Mouse (Mus musculus): ENCODE data around the gene Rasef.
"Not testable (repeated sequence)": the region's sequence is repeated elsewhere in the genome, so short reads cannot be mapped to it uniquely, and the experiment has no call there.

The Rasef gene

GRCm38 (mm10) chr4:73790260-73791185 is at the start of gene Rasef:
Gene Rasef (minus strand): TSS chr4:73790994.
- no peak; the same call in 1 of the 2 replicates for ATAC-seq (ENCODE audit: insufficient number of reproducible peaks, low FRiP score, low TSS enrichment)

GRCm38 (mm10) chr4:73826587-73826986 is 35.8 kb upstream of the Rasef start:
- ATAC-seq (ENCODE audit: insufficient number of reproducible peaks, low FRiP score, low TSS enrichment): no peak

GRCm38 (mm10) chr4:73791186-73791540 is 369 bp upstream of the Rasef start:
- no peak for ATAC-seq (ENCODE audit: insufficient number of reproducible peaks, low FRiP score, low TSS enrichment)

GRCm38 (mm10) chr4:73789534-73789933 is 1.3 kb downstream of the Rasef start:
- ATAC-seq (ENCODE audit: insufficient number of reproducible peaks, low FRiP score, low TSS enrichment): no peak

GRCm38 (mm10) chr4:73788076-73788730 is 2.6 kb downstream of the Rasef start:
- ATAC-seq (ENCODE audit: insufficient number of reproducible peaks, low FRiP score, low TSS enrichment): no peak

DNA sequence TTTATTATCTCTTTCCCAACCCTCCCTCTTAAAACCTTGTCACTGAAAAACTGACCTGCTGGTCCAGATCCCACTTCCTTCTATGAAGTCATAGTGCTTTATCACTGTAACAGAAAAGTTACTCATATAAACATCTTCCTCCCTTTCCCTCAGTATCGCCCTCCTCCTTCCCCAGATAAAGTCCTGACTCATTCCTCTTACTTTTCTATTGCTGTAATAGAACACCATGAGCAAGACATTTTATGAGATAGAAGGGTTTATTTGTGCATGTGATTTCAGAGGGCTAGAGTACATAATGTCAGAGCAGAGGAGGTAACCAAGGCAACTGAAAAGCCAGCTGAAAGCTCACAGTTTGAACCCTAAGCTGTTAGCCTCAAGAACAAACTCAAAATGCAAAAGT is 6.6 kb downstream of the Rasef start:
- no peak for ATAC-seq (ENCODE audit: insufficient number of reproducible peaks, low FRiP score, low TSS enrichment)

- no peak for ATAC-seq (ENCODE audit: insufficient number of reproducible peaks, low FRiP score, low TSS enrichment)
Observed at GRCm38 (mm10) chr4:73781061-73781460, 9.7 kb downstream of the Rasef start.

DNA sequence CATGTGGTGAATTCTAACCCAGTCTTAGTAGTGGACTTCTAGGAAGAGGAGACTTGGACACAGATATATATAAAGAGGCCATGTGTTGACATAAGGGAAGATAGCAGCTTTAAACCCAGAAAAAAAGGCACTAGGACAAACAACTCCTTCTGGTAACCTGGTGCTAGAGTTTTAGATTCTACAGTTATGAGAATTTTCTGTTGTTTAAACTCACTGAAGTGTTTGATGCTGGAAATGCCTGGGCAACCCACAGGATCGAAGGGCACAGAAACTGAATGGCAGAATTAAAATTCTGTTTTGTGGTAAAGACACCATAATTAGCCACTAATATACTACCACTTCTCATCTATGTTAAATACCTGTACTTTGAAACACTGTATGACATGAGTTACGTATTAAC is 15.5 kb downstream of the Rasef start:
- no peak for ATAC-seq (ENCODE audit: insufficient number of reproducible peaks, low FRiP score, low TSS enrichment)

- no peak for ATAC-seq (ENCODE audit: insufficient number of reproducible peaks, low FRiP score, low TSS enrichment)
Observed at GRCm38 (mm10) chr4:73773831-73774810, 16.7 kb downstream of the Rasef start.

DNA sequence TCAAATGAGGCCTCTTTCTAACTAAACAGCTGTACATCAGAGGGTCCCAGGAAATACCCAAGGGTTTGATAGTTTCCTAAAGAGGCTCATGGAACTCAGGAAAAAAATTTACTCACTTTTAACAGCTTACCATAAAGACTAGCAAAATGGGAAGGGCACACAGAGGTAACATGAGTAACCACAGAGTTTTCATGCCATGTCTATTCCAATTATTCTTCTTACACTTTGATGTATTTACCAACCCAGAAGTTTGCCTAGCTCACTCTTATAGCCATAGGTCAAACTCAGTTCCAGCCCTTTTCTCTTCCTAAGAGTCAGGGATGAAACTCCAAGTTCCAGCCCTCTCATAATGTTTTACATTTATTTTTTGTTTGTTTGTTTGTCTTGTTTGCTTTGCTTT is 18.8 kb downstream of the Rasef start:
- ATAC-seq (ENCODE audit: insufficient number of reproducible peaks, low FRiP score, low TSS enrichment): no peak

DNA sequence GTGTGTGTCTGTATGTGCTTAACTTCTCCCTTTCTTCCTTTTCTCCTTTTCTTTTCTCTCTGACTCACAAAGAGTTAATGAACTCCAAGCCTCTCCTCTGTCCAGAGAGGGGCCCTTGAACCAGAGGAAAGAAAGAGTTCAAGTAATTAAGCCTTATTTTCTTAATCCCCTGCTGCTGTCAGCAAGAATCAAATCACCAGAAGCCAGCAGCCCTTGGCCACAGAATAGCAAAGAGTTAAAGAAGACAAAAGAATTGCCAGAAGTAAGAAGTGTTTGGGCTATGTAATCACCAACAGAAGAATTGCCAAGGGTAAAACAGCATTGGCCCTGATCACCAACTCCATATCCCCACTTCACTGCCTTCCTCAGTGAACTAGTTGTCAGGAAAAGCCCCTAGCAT is 20.2 kb downstream of the Rasef start:
- no peak for ATAC-seq (ENCODE audit: insufficient number of reproducible peaks, low FRiP score, low TSS enrichment)

DNA sequence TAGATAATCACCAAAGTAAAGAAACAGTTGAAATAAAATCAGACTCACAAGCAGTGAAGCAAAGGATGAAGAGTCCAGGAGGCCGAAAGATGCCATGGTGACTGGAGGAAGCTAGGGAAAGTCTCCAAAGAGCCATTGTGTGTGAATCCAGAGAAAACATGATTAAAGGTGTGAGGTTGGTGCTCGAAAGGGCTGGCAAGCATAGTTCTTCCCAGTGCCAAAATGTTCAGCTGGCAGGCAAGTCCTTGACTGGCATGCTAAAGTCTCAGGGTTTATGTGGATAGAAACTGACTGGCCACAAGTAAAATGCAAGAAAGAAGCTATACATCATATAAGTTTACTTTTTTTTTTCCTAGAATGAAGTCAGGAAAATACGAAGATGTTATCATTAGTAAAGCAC is 22.6 kb downstream of the Rasef start:
- ATAC-seq (ENCODE audit: insufficient number of reproducible peaks, low FRiP score, low TSS enrichment): no peak

DNA sequence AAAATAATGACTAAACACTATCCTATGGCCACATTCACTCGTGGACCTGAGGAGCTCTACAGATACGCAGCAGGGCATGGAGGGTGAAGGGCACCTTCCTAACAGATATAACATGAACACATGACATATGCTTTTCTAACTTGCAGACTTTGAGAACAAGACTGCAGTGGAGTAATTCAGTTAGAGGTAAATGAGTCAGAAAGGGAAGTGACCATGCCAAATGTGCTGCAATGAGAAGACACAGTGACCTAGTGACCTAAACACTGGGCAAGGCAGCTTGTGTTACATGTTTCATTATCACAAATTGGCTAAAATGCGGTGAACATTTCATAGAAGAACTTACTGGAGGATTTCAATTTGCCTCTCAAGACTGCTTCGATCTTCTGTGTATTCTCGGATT is 42.6 kb downstream of the Rasef start:
- no peak for ATAC-seq (ENCODE audit: insufficient number of reproducible peaks, low FRiP score, low TSS enrichment)

DNA sequence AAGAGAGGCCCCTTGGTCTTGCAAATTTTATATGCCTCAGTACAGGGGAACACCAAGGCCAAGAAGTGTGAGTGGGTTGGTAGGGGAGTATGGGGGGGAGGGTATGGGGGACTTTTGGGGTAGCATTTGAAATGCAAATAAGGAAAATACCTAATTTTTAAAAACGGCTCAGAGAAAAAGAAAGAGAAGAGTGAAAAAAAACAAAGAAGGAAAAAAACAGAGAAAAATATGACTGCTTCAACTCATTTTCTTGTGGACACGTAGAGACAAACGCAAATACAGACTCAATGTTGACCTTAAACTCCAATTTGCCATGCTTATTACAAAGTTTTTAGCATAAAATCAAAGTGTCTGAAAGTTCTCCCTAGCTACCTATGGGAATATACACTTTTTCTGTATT is 51.4 kb downstream of the Rasef start:
- no peak for ATAC-seq (ENCODE audit: insufficient number of reproducible peaks, low FRiP score, low TSS enrichment)

DNA sequence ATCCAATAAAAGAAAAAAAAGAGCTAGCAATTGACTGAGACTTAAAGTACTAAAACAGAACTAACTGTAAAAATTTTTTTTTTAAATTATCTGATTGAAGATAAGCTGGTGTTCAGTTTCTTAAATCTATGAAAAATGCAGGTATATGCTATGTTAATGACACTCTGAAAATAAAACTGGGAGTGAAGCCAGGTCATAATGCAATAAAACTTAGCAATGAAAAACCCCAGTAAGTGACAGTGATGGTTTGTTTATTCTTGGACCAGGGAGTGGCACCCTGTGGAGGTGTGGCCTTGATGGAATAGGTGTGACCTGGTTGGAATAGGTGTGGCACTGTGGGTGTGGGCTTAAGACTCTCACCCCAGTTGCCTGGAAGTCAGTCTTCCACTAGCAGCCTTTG is 71.0 kb downstream of the Rasef start:
- no peak for ATAC-seq (ENCODE audit: insufficient number of reproducible peaks, low FRiP score, low TSS enrichment)

- no peak for ATAC-seq (ENCODE audit: insufficient number of reproducible peaks, low FRiP score, low TSS enrichment)
Observed at GRCm38 (mm10) chr4:73718761-73719160, 72.0 kb downstream of the Rasef start.

DNA sequence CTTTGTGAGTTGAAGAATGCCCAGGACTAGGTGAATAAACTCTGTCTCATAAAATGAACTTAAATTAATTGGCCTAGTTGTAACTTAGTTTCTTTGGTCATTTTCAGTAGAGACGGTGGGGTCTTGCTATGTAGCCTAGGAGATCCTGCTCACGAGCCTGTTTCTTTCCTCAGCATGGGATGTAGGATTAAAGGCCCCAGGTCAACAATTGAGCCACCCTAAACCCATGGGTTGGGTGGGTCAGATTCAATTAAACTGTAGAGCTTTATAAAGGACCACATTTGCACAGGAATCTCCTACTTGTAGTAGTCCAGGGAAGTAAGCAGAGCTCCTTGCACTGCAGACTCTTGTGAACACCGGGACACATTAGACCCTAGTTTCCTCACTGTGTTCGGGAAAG is 107.6 kb downstream of the Rasef start, which contains the start of gene Gm428:
Gene Gm428 (plus strand): TSS at position 301 of the 400 bp plus-strand sequence.
- not testable (repeated sequence) for ATAC-seq (ENCODE audit: insufficient number of reproducible peaks, low FRiP score, low TSS enrichment)

DNA sequence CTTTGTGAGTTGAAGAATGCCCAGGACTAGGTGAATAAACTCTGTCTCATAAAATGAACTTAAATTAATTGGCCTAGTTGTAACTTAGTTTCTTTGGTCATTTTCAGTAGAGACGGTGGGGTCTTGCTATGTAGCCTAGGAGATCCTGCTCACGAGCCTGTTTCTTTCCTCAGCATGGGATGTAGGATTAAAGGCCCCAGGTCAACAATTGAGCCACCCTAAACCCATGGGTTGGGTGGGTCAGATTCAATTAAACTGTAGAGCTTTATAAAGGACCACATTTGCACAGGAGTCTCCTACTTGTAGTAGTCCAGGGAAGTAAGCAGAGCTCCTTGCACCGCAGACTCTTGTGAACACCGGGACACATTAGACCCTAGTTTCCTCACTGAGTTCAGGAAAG is 122.7 kb downstream of the Rasef start, which contains the start of gene Gm11239:
Gene Gm11239 (plus strand): TSS at position 301 of the 400 bp plus-strand sequence.
- ATAC-seq (ENCODE audit: insufficient number of reproducible peaks, low FRiP score, low TSS enrichment): not testable (repeated sequence)

Measured in cerebellum, adult (tissue).